Mouse (Mus musculus) embryonic fibroblast, embryonic 13.5 days (primary cell): ENCODE measurements around the gene Wwtr1.

Experiments
- CTCF ChIP-seq: IDR thresholded peaks from 2 replicates; pipeline ENCODE4 v1.5.1; 2011; ENCODE audit warnings: mild to moderate bottlenecking, control low read depth, low read length, moderate library complexity, borderline replicate concordance; ENCODE audit not compliant: insufficient read depth
- POLR2A ChIP-seq: IDR thresholded peaks from 2 replicates; pipeline ENCODE4 v1.6.1; 2011; ENCODE audit warnings: low read depth, mild to moderate bottlenecking, control low read depth, low read length, moderate library complexity

- TF ChIP-seq CTCF (no peak), POLR2A (no peak)
Measured at GRCm38 (mm10) chr3:57554890-57555239, 20.8 kb downstream of the Wwtr1 start.
